8 mouse cellular contexts compared by ENCODE assay signal in the genomic region with DNA sequence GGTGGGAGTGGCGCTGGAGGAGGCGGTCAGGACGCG. TPM values are rescaled to one million over a fixed set of nuclear protein-coding genes. Genes with fewer than 3 reads are reported as not detected.
DNase-seq lines count a peak whose midpoint lies in the region; ATAC-seq and TF ChIP-seq lines count a peak whose summit lies in the region.

A gene (plus strand): TSS at position 6 of the 36 bp plus-strand sequence.

- WGBS in limb, embryonic 15.5 days = 3% methylated on average over 4 of the region's 4 CpGs
- WGBS in cerebellum, adult 2 months = 6% methylated on average over 4 of the region's 4 CpGs

- no peaks in the 10 kb centered on the region for H3K9me3 ChIP-seq in limb, embryonic 15.5 days

- peak within 1 kb of the TSS; percentile 51 for H3ac ChIP-seq in C2C12 (ENCODE audit: control insufficient read depth, insufficient read length, low read depth)

- H3K4me3 ChIP-seq in gastrocnemius, adult 2 months = peak within 1 kb of the TSS; percentile 80
- H3K4me3 ChIP-seq in C2C12 (ENCODE audit: insufficient read depth, poor library complexity, severe bottlenecking) = no peak within 1 kb of the TSS
- H3K4me3 ChIP-seq in limb, embryonic 15.5 days = peak within 1 kb of the TSS; percentile 49
- H3K4me3 ChIP-seq in cerebellum, adult 2 months (replicated peaks; ENCODE audit: insufficient read depth, low read depth, low read length) = no peak within 1 kb of the TSS

- H3K79me3 ChIP-seq in C2C12 (ENCODE audit: low read depth) = no peaks in the 10 kb centered on the region

- peaks cover 10% of the 10 kb centered on the region for H3K27me3 ChIP-seq in C2C12 (ENCODE audit: control insufficient read depth, insufficient read depth, insufficient read length)
- H3K27me3 ChIP-seq in limb, embryonic 15.5 days = peaks cover 39% of the 10 kb centered on the region
- H3K27me3 ChIP-seq in cerebellum, adult 2 months (ENCODE audit: control insufficient read depth, insufficient read depth, low read length) = no peaks in the 10 kb centered on the region; the same call in 1 of the 2 replicates

- no peak for TF ChIP-seq CTCF in gastrocnemius, adult 2 months (IDR thresholded peaks at IDR 0.05)
- no peak for TF ChIP-seq CTCF in C2C12 (IDR thresholded peaks at IDR 0.05; ENCODE audit: control insufficient read depth, insufficient read depth, insufficient read length)
- no peak for TF ChIP-seq CTCF in cerebellum, adult 2 months (IDR thresholded peaks at IDR 0.05; ENCODE audit: borderline replicate concordance, insufficient read depth, low read depth, low read length)

- peak within 1 kb of the TSS; percentile 28; the same call in 1 of the 2 replicates for H3K9ac ChIP-seq in limb, embryonic 15.5 days

- peak within 1 kb of the TSS; percentile 86 for H3K27ac ChIP-seq in gastrocnemius, adult 2 months
- no peak within 1 kb of the TSS for H3K27ac ChIP-seq in limb, embryonic 15.5 days
- no peak within 1 kb of the TSS for H3K27ac ChIP-seq in cerebellum, adult 2 months (ENCODE audit: insufficient read depth, low read length)

- peaks cover 22% of the 10 kb centered on the region for H3K4me1 ChIP-seq in limb, embryonic 15.5 days
- 0 out of 2 replicates have a peak, but pooled peaks cover 3% of the 10 kb centered on the region for H3K4me1 ChIP-seq in cerebellum, adult 2 months (ENCODE audit: control insufficient read depth, insufficient read depth, low read length)

- H3K4me2 ChIP-seq in limb, embryonic 15.5 days = peak within 1 kb of the TSS; percentile 83

- intact Hi-C loops in gastrocnemius, adult 2 months (cut with DNase I) = loop anchor here (2.0 to 5.0 kb wide), 2 partner anchors 76 to 170 kb away; no protein-coding TSS in a partner anchor

- DNase-seq in gastrocnemius, adult 2 months = no peak
- DNase-seq in gastrocnemius, adult 18-20 months (ENCODE audit: low spot score) = no peak
- no peak for DNase-seq in gonadal fat pad, adult 2 months (ENCODE audit: low read depth)
- DNase-seq in ovary, postnatal 10 days (ENCODE audit: low spot score) = no peak
- no peak for DNase-seq in cerebellum, adult 2 months

- peaks cover 13% of the 10 kb centered on the region for H3K36me3 ChIP-seq in C2C12 (ENCODE audit: control insufficient read depth, insufficient read depth)
- peaks cover 14% of the 10 kb centered on the region for H3K36me3 ChIP-seq in limb, embryonic 15.5 days

- H3K79me2 ChIP-seq in C2C12 (ENCODE audit: control insufficient read depth, insufficient read depth) = no peaks in the 10 kb centered on the region

- no peak for ATAC-seq in limb, embryonic 15.5 days (ENCODE audit: insufficient number of reproducible peaks, low FRiP score, low TSS enrichment, low read depth)
- no peak for ATAC-seq in megakaryocyte-erythroid progenitor cell, adult 5-6 weeks (replicated peaks; ENCODE audit: low FRiP score, low TSS enrichment, poor library complexity, severe bottlenecking)

- TF ChIP-seq POLR2A in cerebellum, adult 2 months (IDR thresholded peaks at IDR 0.05; ENCODE audit: borderline replicate concordance, insufficient read depth, low read length) = no peak

TF ChIP-seq in C2C12, 6 proteins besides CTCF, POLR2A, EP300 and RAD21:
- TF ChIP-seq MAX (IDR thresholded peaks at IDR 0.05) (no peak), MYOD1 (IDR thresholded peaks at IDR 0.05; ENCODE audit: control insufficient read depth, insufficient read length, low read depth) (no peak), CEBPB (IDR thresholded peaks at IDR 0.05; ENCODE audit: low read depth) (no peak), FOSL1 (IDR thresholded peaks at IDR 0.05; ENCODE audit: insufficient read depth, low read length, poor library complexity, severe bottlenecking) (no peak), USF1 (IDR thresholded peaks at IDR 0.05; ENCODE audit: low read depth) (no peak), MYOG (IDR thresholded peaks at IDR 0.05; ENCODE audit: control insufficient read depth, extremely low read depth, insufficient read length) (no peak)

RNA-seq across cellular contexts. Expression of the gene that starts here (rescaled TPM):
- total RNA-seq in gastrocnemius, adult 2 months (2021) = under 1 TPM; 0.92 to 0.98 TPM
- 1 to 10 TPM in 1 of 2 experiments, under 1 TPM in 1; 0.96 to 1.6 TPM for total RNA-seq in gastrocnemius, adult 18-20 months (2021)
- 0.66 TPM for polyA plus RNA-seq in C2C12 (2012; fragmentation: generic; extraction: Trizol)
- polyA plus RNA-seq in gonadal fat pad, adult 2 months (2012; rRNA removed) = 10.7 and 13.6 TPM in 2 replicates
- 1.9 and 2.9 TPM in 2 replicates for polyA plus RNA-seq in limb, embryonic 15.5 days (2015; fragmentation: Nextera tagmentation; extraction: Ambion mirVana)
- total RNA-seq in megakaryocyte-erythroid progenitor cell, adult 5-6 weeks (2014; fragmentation: Nextera tagmentation) = 0.09 and 0.67 TPM in 2 replicates
- total RNA-seq in megakaryocyte-erythroid progenitor cell, adult 5-6 weeks (2017) = 0.28 and 0.88 TPM in 2 replicates
- 2.5 and 3.1 TPM in 2 replicates for polyA plus RNA-seq in cerebellum, adult 2 months (2012; rRNA removed)

Comparison
In these comparisons a context has a peak if more than half of its experiments do, and no peak if none do; other contexts are left out.
1. H3K4me3 ChIP-seq: peak in gastrocnemius, adult 2 months (single experiment) and limb, embryonic 15.5 days (single experiment); none in C2C12 (single experiment) and cerebellum, adult 2 months (single experiment).